Mouse (Mus musculus) subcutaneous adipose tissue, adult 2 months (tissue): ENCODE measurements around the gene Olfr1090. TPM values are rescaled to one million over a fixed set of nuclear protein-coding genes. Genes with fewer than 3 reads are reported as not detected.

Experiments
- polyA plus RNA-seq: library from polyadenylated mRNA; depleted of rRNA; stranded (reverse); fragments of >200 nt; gene quantifications from 2 replicates; pipeline ENCODE4 v1.2.3, GENCODE M21; 2012; ENCODE audit warnings: low replicate concordance; rRNA removed

Olfr1090 gene
- polyA plus RNA-seq: not detected in 2 replicates

DNA sequence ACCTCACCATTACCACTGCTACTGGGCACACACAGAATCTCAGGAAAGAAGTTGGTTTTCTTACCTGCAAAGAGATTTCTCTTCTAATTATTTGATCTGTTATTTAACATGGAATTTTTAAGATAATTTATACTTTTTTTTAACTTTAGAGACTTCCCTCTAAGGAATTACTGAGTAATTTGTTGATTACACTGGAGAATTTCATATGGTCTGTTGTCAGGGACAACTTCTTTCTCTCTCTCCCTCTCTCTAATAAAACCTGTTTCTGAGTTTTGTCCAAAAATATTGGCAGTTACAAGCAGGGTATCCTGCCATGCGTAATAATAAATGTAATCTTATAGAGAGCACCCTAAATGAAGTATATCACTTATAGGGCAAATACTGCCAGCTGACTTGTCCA, at the start of gene Olfr1090:
TSS of gene Olfr1090 (minus strand) at position 101 of the 400 bp plus-strand sequence.

GRCm38 (mm10) chr2:86782179-86782578, 23.4 kb upstream of the Olfr1090 start, which contains the start of gene Olfr1093:
Olfr1093 (plus strand) TSS chr2:86782479.

GRCm38 (mm10) chr2:86733601-86734000, 25.2 kb downstream of the Olfr1090 start, which contains the start of gene Olfr1089:
Olfr1089 (minus strand) TSS chr2:86733701.

Other genes starting within 250 kb of the Olfr1090 start
- not detected in 2 replicates for gene Olfr1079, start 216.5 kb downstream of the Olfr1090 start, polyA plus RNA-seq
- not detected in 2 replicates for gene Olfr1080, start 200.8 kb downstream of the Olfr1090 start, polyA plus RNA-seq
- not detected in 2 replicates for gene Olfr1082, start 160.0 kb downstream of the Olfr1090 start, polyA plus RNA-seq
- not detected in 2 replicates for gene Olfr1084, start 119.3 kb downstream of the Olfr1090 start, polyA plus RNA-seq
- not detected in 2 replicates for gene Olfr1085, start 97.0 kb downstream of the Olfr1090 start, polyA plus RNA-seq
- gene Olfr1086, start 78.9 kb downstream of the Olfr1090 start, polyA plus RNA-seq: not detected in 2 replicates
- not detected in 2 replicates for gene Olfr1087, start 60.6 kb downstream of the Olfr1090 start, polyA plus RNA-seq
- gene Olfr1089, start 25.3 kb downstream of the Olfr1090 start, polyA plus RNA-seq: not detected in 2 replicates
- not detected in 2 replicates for gene Olfr1093, start 23.5 kb upstream of the Olfr1090 start, polyA plus RNA-seq
- not detected in 2 replicates for gene Olfr141, start 51.0 kb upstream of the Olfr1090 start, polyA plus RNA-seq
- not detected in 2 replicates for gene Olfr1094, start 65.7 kb upstream of the Olfr1090 start, polyA plus RNA-seq
- not detected in 2 replicates for gene Olfr1095, start 92.7 kb upstream of the Olfr1090 start, polyA plus RNA-seq
- gene Gm13723, start 115.8 kb upstream of the Olfr1090 start, polyA plus RNA-seq: not detected in 2 replicates
- gene Olfr1097, start 133.2 kb upstream of the Olfr1090 start, polyA plus RNA-seq: not detected in 2 replicates
- not detected in 2 replicates for gene Olfr1098, start 165.6 kb upstream of the Olfr1090 start, polyA plus RNA-seq
- gene Olfr1099, start 201.7 kb upstream of the Olfr1090 start, polyA plus RNA-seq: not detected in 2 replicates
- gene Olfr1100, start 221.0 kb upstream of the Olfr1090 start, polyA plus RNA-seq: not detected in 2 replicates
- gene Olfr1101, start 232.2 kb upstream of the Olfr1090 start, polyA plus RNA-seq: not detected in 2 replicates
- gene Olfr1102, start 239.4 kb upstream of the Olfr1090 start, polyA plus RNA-seq: not detected in 2 replicates